Mouse (Mus musculus): ENCODE measurements around the gene Foxm1. TPM values are rescaled to one million over a fixed set of nuclear protein-coding genes. Genes with fewer than 3 reads are reported as not detected.
A peak's percentile ranks its signal among the peaks of the same experiment; 100 is the strongest.

The Foxm1 gene
- polyA plus RNA-seq, 1 experiment, result 8.2 TPM

DNA sequence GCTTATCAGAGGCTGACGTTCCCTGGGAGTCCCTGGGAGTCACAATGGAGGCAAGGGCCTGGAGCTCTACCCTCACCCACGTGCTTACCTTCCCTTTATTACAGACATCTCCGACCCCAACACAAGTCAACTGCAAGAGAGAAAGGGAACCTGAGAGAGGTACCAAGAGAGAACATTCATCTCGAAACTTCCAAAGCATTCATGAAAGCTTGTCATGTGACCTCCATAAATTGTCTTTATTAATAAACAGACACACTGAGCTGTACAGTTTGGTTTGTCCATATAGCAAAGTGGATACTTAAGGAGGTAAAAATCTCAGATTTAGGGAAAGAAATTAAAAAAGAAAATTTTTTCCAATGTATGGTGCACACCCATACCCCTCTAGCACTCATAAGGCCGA is 53.4 kb downstream of the Foxm1 start:
- peaks cover 53% of the 10 kb centered on the region for H3K36me3 ChIP-seq (ENCODE audit: control insufficient read depth)
- H3K9me3 ChIP-seq (ENCODE audit: control insufficient read depth, low read length), result no peaks in the 10 kb centered on the region
- H3K4me3 ChIP-seq (replicated peaks), result no peak overlapping the region
- H3K4me1 ChIP-seq (ENCODE audit: control insufficient read depth), result peaks cover 2% of the 10 kb centered on the region; the same call in 1 of the 2 replicates
- H3K27me3 ChIP-seq (ENCODE audit: control insufficient read depth), result no peaks in the 10 kb centered on the region
- no peak for TF ChIP-seq GATA1 (IDR thresholded peaks at IDR 0.05; ENCODE audit: low read length)
- no peak for TF ChIP-seq TAL1 (IDR thresholded peaks at IDR 0.05; ENCODE audit: low read length)

DNA sequence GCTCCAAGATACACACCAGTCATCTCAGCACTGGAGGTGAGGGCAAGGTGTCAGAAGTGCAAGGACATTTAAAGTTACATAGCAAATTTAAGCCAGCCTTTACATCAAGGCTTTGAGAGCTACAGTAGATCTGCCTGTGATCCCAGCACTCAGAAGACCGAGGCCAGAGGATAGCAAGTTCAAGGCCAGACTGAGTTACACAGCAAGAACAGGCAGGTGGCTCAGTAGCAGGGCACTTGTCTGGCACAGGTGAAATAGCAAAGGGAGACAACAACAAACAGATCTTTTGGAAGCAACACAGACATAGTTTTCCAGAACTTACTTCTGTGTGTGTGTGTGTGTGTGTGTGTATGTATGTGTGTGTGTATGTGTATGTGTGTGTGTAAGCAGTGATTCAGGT is 55.3 kb downstream of the Foxm1 start:
- peaks cover 39% of the 10 kb centered on the region for H3K36me3 ChIP-seq (ENCODE audit: control insufficient read depth)
- H3K4me3 ChIP-seq (replicated peaks), result no peak overlapping the region
- no peak for TF ChIP-seq GATA1 (IDR thresholded peaks at IDR 0.05; ENCODE audit: low read length)
- H3K4me1 ChIP-seq (ENCODE audit: control insufficient read depth), result peaks cover 16% of the 10 kb centered on the region
- H3K27me3 ChIP-seq (ENCODE audit: control insufficient read depth), result no peaks in the 10 kb centered on the region
- no peaks in the 10 kb centered on the region for H3K9me3 ChIP-seq (ENCODE audit: control insufficient read depth, low read length)

DNA sequence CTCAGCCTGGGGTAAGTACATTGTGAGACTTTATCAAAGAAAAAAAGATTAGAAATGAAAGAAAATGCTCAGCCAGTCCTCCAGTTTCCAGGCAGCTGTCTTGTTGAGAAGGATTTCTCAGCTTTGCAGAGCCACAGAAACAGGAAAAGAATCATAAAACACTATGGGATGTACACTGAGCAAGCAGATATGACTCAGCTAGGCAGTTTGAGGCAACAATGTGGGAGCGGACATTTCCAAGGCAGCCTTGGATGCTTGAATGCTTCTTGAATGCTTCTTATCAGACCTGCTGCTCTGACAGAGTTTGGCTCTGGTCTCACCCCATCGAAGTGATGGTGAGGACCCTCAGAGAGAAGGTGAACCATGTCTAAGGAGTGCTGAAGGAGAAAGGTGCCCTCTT is 58.3 kb downstream of the Foxm1 start:
- Histone ChIP-seq H3K4me3 (replicated peaks) (no peak overlapping the region), H3K4me1 (ENCODE audit: control insufficient read depth) (peaks cover 36% of the 10 kb centered on the region), H3K9me3 (ENCODE audit: control insufficient read depth, low read length) (no peaks in the 10 kb centered on the region), H3K36me3 (ENCODE audit: control insufficient read depth) (peaks cover 20% of the 10 kb centered on the region), H3K27me3 (ENCODE audit: control insufficient read depth) (no peaks in the 10 kb centered on the region)
- TF ChIP-seq TAL1 (IDR thresholded peaks at IDR 0.05; ENCODE audit: low read length) (no peak), GATA1 (IDR thresholded peaks at IDR 0.05; ENCODE audit: low read length) (no peak)

DNA sequence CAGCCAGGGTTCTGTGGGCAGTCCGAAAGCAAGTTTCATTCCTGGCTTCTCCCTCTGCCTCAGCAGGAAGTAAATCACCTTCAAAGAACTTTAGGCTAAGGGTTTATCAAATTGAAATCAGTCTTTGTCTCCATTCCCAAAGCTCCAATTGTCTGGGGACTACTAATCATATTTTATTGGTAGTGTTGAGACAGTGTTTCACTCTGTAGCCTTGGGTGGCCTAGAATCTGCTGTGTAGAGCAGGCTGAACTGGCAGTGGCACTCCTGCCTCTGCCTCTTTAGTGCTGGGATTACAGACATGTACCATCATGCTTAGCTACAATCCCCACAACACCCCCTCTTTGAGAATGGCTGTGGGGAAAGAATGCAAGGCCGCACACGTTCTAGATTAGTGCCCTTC is 58.7 kb downstream of the Foxm1 start:
- TF ChIP-seq TAL1 (IDR thresholded peaks at IDR 0.05; ENCODE audit: low read length) (no peak), GATA1 (IDR thresholded peaks at IDR 0.05; ENCODE audit: low read length) (no peak)
- Histone ChIP-seq H3K9me3 (ENCODE audit: control insufficient read depth, low read length) (no peaks in the 10 kb centered on the region), H3K36me3 (ENCODE audit: control insufficient read depth) (peaks cover 19% of the 10 kb centered on the region), H3K4me1 (ENCODE audit: control insufficient read depth) (peaks cover 36% of the 10 kb centered on the region), H3K4me3 (replicated peaks) (no peak overlapping the region), H3K27me3 (ENCODE audit: control insufficient read depth) (no peaks in the 10 kb centered on the region)

DNA sequence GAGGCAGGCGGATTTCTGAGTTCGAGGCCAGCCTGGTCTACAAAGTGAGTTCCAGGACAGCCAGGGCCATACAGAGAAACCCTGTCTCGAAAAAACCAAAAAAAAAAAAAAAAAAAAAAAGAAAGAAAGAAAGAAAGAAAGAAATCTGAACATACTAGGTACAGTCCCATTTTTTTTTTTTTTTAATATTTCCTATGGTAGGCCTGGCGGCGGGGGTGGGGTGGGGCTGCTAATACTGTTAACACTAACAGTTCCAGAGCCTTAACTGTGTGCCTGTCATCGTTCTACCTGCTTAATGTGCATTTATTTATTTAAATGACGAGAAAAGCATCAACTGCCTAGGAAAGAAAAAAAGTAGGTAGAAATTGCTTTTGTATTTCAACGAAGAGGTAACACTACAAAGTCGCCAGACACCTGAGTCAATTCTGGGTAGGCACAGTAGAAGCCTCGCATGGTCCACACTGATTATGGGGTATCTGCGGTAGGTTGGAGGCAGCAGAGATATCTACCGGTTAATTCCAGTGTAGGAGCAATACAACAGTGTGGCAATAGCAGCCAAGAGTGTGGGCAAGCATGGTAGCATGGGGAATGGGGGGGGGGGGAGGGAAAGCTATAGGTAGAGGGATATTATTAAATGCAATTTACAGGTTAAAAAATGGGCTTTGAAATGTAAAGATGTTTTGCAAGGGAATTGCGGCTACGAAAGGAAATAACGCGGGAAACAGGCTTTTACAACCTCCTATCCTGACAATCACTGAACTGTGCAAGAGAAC is 60.9 kb downstream of the Foxm1 start:
- H3K27me3 ChIP-seq (ENCODE audit: control insufficient read depth), result no peaks in the 10 kb centered on the region

GRCm38 (mm10) chr6:128424269-128425019 is 61.7 kb downstream of the Foxm1 start, which contains the start of gene Itfg2:
Gene Itfg2, minus strand, starts transcription at chr6:128424931.
- Histone ChIP-seq H3K36me3 (ENCODE audit: control insufficient read depth) (peaks cover 24% of the 10 kb centered on the region), H3K9me3 (ENCODE audit: control insufficient read depth, low read length) (no peaks in the 10 kb centered on the region), H3K4me1 (ENCODE audit: control insufficient read depth) (peaks cover 42% of the 10 kb centered on the region), H3K27me3 (ENCODE audit: control insufficient read depth) (no peaks in the 10 kb centered on the region), H3K4me3 (replicated peaks) (peak within 1 kb of the TSS; percentile 98)
- TF ChIP-seq TAL1 (IDR thresholded peaks at IDR 0.05; ENCODE audit: low read length), result no peak
- TF ChIP-seq GATA1 (IDR thresholded peaks at IDR 0.05; ENCODE audit: low read length), result no peak

More for the DNA sequence above, 60.9 kb downstream of the Foxm1 start:
- TF ChIP-seq TAL1 (IDR thresholded peaks at IDR 0.05; ENCODE audit: low read length) (peak; percentile 14; the same call in 1 of the 3 replicates), GATA1 (IDR thresholded peaks at IDR 0.05; ENCODE audit: low read length) (no peak)
- H3K9me3 ChIP-seq (ENCODE audit: control insufficient read depth, low read length), result no peaks in the 10 kb centered on the region
- peaks cover 20% of the 10 kb centered on the region for H3K36me3 ChIP-seq (ENCODE audit: control insufficient read depth)
- H3K4me3 ChIP-seq (replicated peaks), result peak overlapping the region; percentile 98
- peaks cover 36% of the 10 kb centered on the region for H3K4me1 ChIP-seq (ENCODE audit: control insufficient read depth)

DNA sequence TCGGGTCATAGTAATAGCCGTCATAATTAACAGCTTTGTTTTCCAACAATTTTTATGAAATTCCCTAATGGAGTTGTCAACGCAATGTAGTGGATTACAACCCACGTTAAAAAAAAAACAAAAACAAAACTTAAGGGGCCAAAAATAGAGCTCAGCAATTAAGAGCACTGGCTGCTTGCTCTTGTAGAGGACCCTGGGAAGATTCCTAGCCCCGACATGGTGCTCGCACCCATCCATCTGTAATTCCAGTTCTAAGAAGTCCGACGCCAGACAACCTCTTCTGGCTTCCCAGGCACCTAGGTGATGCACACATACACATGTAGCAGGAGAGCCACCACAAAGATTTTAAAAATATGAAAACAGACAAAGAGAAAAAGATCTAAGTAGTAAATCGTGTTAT is 62.3 kb downstream of the Foxm1 start:
- Histone ChIP-seq H3K36me3 (ENCODE audit: control insufficient read depth) (peaks cover 27% of the 10 kb centered on the region), H3K4me1 (ENCODE audit: control insufficient read depth) (peaks cover 47% of the 10 kb centered on the region), H3K4me3 (replicated peaks) (peak overlapping the region; percentile 98), H3K9me3 (ENCODE audit: control insufficient read depth, low read length) (no peaks in the 10 kb centered on the region), H3K27me3 (ENCODE audit: control insufficient read depth) (no peaks in the 10 kb centered on the region)
- TF ChIP-seq GATA1 (IDR thresholded peaks at IDR 0.05; ENCODE audit: low read length) (no peak), TAL1 (IDR thresholded peaks at IDR 0.05; ENCODE audit: low read length) (no peak)

Other genes with a start within 250 kb of the Foxm1 start
- 0.02 and 0.04 TPM in 2 replicates for gene Tspan9, start 219.4 kb upstream of the Foxm1 start, polyA plus RNA-seq (2012)
- gene Tead4, start 62.1 kb upstream of the Foxm1 start, polyA plus RNA-seq (2012), result not detected in 2 replicates
- gene Tulp3, start 7.1 kb upstream of the Foxm1 start, polyA plus RNA-seq (2012), result 0.07 TPM in 2 replicates
- 9.8 and 9.9 TPM in 2 replicates for gene Rhno1, start 56 bp upstream of the Foxm1 start, polyA plus RNA-seq (2012)
- 0.03 TPM in 1 of 2 replicates, not detected in the other for gene Tex52, start 12.5 kb downstream of the Foxm1 start, polyA plus RNA-seq (2012)
- not detected in 2 replicates for gene Gm44596, start 12.5 kb downstream of the Foxm1 start, polyA plus RNA-seq (2012)
- gene Nrip2, start 36.3 kb downstream of the Foxm1 start, polyA plus RNA-seq (2012), result 0.02 TPM in 1 of 2 replicates, not detected in the other
- gene Itfg2, start 62.0 kb downstream of the Foxm1 start, polyA plus RNA-seq (2012), result 1.9 TPM in 2 replicates
- gene Fkbp4, start 75.7 kb downstream of the Foxm1 start, polyA plus RNA-seq (2012), result 7.7 and 10.7 TPM in 2 replicates
- 0.05 TPM in 1 of 2 replicates, not detected in the other for gene Pzp, start 163.8 kb downstream of the Foxm1 start, polyA plus RNA-seq (2012)
- gene A2ml1, start 218.6 kb downstream of the Foxm1 start, polyA plus RNA-seq (2012), result not detected in 2 replicates